1 mouse cellular context compared by ENCODE assay signal in genomic region chr11:97778918-97779317, GRCm38 (mm10).
TF ChIP-seq lines count a peak whose summit lies in the region.

No protein-coding gene starts in this region.

TF ChIP-seq in MEL, 35 proteins besides CTCF, POLR2A, EP300 and RAD21:
- TF ChIP-seq GABPA (IDR thresholded peaks at IDR 0.05; ENCODE audit: low read depth, low read length) (no peak), CHD1 (IDR thresholded peaks at IDR 0.05; ENCODE audit: low read depth, low read length) (no peak), POLR2AphosphoS2 (IDR thresholded peaks at IDR 0.05; ENCODE audit: low read length) (peak; percentile 77)
